Mouse (Mus musculus): ENCODE results near the gene Tfdp1. TPM values are rescaled to one million over a fixed set of nuclear protein-coding genes. Genes with fewer than 3 reads are reported as not detected.

Tfdp1 gene
- polyA plus RNA-seq, 3 experiments from 2014 or later: 33.2 to 64.7 (median 37.8) TPM

- no peak for ATAC-seq
These were observed 14.7 kb downstream of the Tfdp1 start for GRCm38 (mm10) chr8:13353155-13353833.

- no peak for ATAC-seq
These were observed 15.3 kb downstream of the Tfdp1 start for GRCm38 (mm10) chr8:13353883-13354282.

GRCm38 (mm10) chr8:13356221-13356620 is 17.7 kb downstream of the Tfdp1 start:
- no peak for ATAC-seq

GRCm38 (mm10) chr8:13356681-13357080 is 18.1 kb downstream of the Tfdp1 start:
- ATAC-seq: no peak

GRCm38 (mm10) chr8:13360213-13360612 is 21.7 kb downstream of the Tfdp1 start:
- no peak for ATAC-seq

GRCm38 (mm10) chr8:13361865-13362264 is 23.3 kb downstream of the Tfdp1 start:
- no peak for ATAC-seq

- no peak for ATAC-seq
These were observed 34.7 kb downstream of the Tfdp1 start for GRCm38 (mm10) chr8:13373151-13373662.

- no peak for ATAC-seq
These were observed 43.1 kb downstream of the Tfdp1 start for GRCm38 (mm10) chr8:13381630-13382029.

- ATAC-seq: no peak
These were observed 44.0 kb downstream of the Tfdp1 start for GRCm38 (mm10) chr8:13382536-13382935.

GRCm38 (mm10) chr8:13382999-13383398 is 44.4 kb downstream of the Tfdp1 start:
- ATAC-seq: no peak

- no peak for ATAC-seq
These were observed 47.8 kb downstream of the Tfdp1 start for GRCm38 (mm10) chr8:13386366-13386765.

GRCm38 (mm10) chr8:13387728-13388127 is 49.2 kb downstream of the Tfdp1 start:
- no peak for ATAC-seq

- no peak for ATAC-seq
These were observed 50.2 kb downstream of the Tfdp1 start for GRCm38 (mm10) chr8:13388744-13389143.

- ATAC-seq: no peak
These were observed 55.3 kb downstream of the Tfdp1 start for GRCm38 (mm10) chr8:13393869-13394268.

- no peak for ATAC-seq
These were observed 58.2 kb downstream of the Tfdp1 start, which contains the start of gene Atp4b for GRCm38 (mm10) chr8:13396725-13397124. Gene Atp4b (minus strand): TSS chr8:13396825.

- ATAC-seq: no peak
These were observed 65.0 kb downstream of the Tfdp1 start for GRCm38 (mm10) chr8:13403517-13403916.

GRCm38 (mm10) chr8:13404666-13405131 is 66.1 kb downstream of the Tfdp1 start, which contains the start of gene Grk1:
Gene Grk1 (plus strand): TSS chr8:13405081.
- ATAC-seq: no peak

GRCm38 (mm10) chr8:13406011-13406410 is 67.5 kb downstream of the Tfdp1 start:
- no peak for ATAC-seq

GRCm38 (mm10) chr8:13411597-13411996 is 73.0 kb downstream of the Tfdp1 start:
- no peak for ATAC-seq

GRCm38 (mm10) chr8:13412891-13413558 is 74.5 kb downstream of the Tfdp1 start:
- no peak for ATAC-seq

- ATAC-seq: no peak
These were observed 75.4 kb downstream of the Tfdp1 start for GRCm38 (mm10) chr8:13413823-13414390.

GRCm38 (mm10) chr8:13415879-13416278 is 77.3 kb downstream of the Tfdp1 start:
- no peak for ATAC-seq

- no peak for ATAC-seq
These were observed 80.6 kb downstream of the Tfdp1 start for GRCm38 (mm10) chr8:13419111-13419639.
